Mouse (Mus musculus) adrenal gland, postnatal 14 days (tissue): ENCODE measurements around the gene Tspyl3. TPM values are rescaled to one million over a fixed set of nuclear protein-coding genes. Genes with fewer than 3 reads are reported as not detected.

Experiments
- DNase-seq: peaks from one replicate; pipeline ENCODE4 v3.0.0; 2021; ENCODE audit warnings: mixed read lengths
- total RNA-seq: library from RNA; stranded (reverse); gene quantifications from 2 replicates; pipeline ENCODE4 v1.2.3, GENCODE M21; 2021

Gene Tspyl3
- total RNA-seq, 1 experiment from 2014 or later = 3.2 TPM

DNA sequence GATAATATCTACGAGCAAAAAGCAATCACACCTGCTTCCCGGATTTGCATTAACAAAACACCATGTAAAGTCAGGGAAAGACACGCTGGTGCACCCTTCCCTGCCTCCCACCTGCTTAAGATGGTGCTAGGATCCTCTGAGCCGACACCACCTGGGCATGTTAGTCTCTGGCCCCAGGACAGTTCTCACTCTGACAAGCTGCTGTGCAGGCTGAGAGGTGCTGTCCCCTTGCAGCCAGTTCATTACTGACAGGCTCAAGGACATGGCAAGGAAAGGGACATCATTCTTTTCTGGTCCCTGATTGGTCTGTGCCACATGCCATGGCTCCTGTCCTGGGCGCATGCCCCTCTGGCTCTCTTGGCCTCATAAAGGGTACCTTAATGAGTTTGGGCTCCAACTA lies 3.3 kb upstream of the Tspyl3 start:
- DNase-seq = no peak

DNA sequence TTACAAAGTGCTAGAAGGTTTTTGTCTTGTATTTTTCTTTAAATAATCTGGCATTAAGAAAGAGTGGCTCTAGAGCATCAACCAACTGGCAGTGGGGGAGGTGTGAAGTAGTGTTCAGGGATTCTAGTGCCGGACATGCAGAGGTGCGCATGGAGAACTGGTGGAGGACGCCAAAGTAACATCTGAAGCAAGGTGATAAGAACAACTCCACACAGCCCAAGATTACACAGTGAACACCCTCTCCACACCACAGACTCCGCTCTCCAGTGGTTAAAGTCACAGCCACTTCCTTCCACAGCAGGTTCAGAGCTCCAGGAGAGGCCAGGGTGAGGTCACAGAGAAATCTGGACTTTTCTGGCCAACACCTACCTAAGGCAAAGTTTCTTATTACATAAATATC lies 2.7 kb upstream of the Tspyl3 start:
- no peak for DNase-seq

DNA sequence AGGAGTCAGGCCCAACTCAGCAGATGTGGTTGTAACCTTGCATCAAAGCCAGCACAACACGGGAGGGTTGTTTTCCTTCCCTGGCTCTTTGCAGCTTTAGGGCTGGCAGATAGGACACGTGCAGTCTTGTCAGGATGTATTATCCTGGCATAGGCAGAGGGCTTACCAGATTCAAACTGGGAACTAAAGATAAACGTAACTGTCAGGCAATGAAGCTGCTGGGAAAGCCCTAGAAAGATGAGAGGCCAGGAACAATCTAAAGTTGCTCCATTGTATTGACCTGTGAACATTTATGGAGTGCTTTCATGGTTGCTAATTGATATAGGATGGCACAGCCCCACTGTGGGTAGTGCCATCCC lies 333 bp upstream of the Tspyl3 start:
- no peak for DNase-seq

DNA sequence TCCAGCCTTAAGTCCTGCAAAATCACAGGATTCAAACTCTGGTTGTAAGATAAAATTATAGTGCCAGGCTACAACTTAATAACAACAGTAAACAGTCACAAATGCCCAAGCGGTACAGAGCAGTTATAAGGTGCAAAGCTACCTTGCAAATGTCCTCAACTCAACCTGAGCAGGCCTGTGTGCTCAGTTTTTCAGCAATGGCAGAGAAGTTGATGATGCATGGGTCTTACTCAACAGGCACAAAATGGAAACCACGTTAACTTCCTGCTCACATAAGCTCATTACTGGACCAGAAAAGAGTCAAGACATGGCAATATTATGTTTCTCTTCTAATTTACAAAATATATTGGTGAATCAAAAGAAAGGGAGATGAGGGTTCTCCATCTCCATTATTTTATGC lies 2.7 kb downstream of the Tspyl3 start:
- no peak for DNase-seq

DNA sequence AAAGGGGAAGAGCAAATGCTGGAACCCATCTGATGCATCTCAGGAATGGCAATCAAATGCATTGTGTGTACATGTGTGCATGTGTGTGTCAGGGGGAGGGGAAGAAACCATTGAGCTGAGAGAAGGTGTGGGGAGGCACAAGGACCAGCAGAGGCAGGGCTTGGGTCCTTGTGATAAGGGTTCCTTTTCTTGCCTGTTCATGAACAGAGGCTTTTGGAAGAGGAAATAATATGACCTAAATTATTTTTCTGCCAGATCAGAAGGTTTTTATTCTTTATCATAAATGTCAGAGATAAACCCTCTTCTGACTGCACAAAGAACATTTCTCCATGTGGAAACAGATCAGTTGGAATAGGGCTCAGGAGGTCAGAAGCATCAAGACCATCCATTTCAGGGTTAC lies 3.1 kb downstream of the Tspyl3 start:
- DNase-seq = no peak

DNA sequence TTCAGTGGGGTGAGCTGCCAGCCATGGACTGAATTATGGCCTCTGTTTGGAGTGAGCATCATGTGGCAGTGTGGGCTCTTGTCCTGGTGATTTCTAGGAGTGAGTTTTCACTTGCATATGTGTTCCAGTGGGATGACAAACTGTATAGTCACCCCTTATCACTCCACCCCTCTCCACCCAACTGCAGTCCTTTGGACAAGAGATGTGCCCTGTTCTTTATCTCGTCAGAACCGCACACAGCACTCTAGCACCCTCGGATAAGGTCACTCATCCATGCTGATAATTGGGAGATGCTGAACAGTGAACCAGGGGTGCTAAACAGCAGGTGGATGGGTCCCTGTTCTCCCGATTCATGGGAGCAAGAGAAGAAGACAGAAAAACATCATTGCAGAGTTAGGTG lies 3.6 kb downstream of the Tspyl3 start:
- no peak for DNase-seq

DNA sequence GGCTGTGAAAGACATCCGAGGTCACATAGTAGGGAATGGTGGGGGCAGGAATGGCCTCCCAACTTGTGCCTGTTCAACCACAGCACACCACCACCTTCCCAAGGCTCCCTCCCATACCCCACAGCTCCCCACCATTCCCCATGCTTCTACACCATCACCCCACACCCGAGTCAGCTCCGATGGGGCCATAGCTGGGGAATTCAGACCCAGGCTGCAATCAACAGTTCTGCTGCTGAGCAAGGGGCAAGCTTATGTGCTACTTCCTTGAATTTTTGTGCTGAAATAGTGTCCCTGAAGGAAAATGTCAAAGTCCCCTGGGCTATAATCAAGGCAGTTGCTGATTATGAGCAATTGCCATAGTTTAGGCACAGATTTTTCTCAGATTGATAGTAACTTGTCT lies 6.7 kb downstream of the Tspyl3 start:
- DNase-seq = no peak

DNA sequence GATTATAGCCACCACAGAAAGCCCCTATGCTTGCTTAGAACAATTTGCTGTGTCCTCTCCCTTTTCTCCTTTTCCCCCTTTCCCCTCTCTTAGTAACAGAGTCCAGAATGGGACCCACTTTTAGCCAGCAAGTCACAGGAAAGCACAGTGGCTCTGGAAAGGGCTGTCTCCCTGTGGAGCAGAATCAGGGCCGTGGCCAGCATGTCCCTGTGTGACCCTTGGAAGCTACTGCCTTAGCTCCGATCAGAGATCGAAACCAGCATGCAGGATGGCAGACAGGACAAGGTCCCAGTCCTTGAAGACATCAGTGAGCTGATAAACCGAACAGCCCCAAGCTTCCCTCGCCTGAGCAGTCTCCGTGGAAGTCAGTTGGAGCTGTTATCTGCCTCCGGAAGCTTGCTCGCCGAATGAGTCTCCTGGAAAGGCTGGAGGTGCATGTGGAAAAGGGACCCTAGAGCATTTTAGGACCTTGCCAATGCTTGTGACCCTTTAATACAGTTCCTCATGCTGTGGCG lies 7.4 kb downstream of the Tspyl3 start:
- peak; percentile 46 for DNase-seq

DNA sequence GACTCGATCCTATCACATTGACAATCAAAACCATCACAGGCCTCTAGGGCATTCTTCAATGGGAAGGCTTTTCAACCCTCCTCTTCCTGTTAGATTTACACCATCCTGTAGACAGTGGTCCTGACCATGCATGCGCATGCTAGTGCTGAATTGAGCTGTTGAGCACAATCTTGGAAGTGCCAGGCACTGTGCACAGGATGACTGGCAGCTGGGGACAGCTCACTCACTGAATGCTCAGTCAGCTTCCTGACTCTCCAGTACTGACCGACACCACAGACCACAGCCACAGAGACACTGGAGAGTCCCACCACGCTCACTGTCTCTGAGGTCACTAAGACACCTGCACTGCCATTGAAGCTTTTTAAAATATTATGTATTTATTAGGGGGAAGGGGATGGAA lies 9.8 kb downstream of the Tspyl3 start:
- no peak for DNase-seq

DNA sequence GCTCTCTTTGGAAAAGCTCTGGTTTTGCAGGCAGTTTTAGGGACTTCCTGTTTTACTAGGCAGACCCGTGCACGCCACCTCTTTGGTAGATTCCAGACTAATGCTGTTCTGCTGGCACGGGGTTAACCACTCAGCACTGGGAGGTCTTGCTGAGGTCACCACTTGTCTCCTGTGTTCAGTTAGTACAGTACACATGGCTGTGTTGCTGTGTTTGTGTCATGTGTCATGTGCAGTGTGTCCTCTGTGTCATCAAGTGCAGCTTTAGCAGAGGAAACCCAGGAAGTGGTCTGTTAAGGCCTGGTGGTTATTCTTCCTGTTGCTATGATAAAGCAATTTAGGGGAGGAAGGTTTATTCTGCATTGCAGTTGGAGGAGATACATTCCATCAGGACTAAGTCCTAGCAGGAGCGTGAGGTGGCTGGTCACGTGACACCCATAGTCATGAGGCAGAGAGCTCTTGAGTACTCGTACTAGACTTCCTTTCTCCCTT lies 10.4 kb downstream of the Tspyl3 start:
- DNase-seq = no peak

DNA sequence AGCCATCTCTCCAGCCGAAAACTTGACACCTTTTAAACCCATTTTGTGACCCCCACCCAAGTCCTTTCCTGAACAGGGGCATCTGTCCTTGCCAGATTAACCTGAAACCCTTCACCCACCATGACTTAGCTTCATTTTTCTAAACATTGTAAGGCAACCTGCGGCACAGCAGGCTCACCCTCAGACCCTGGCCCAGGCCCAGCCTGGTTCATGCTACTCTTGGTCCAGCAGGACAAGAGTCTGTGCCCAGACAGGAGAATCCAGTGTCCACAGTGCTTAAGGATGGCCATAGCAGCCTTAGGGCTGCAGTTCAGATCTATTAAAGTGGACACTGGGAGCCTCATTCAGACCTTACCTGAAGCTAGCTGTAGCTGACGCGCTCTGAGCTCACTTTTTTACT lies 11.9 kb downstream of the Tspyl3 start:
- DNase-seq = no peak

DNA sequence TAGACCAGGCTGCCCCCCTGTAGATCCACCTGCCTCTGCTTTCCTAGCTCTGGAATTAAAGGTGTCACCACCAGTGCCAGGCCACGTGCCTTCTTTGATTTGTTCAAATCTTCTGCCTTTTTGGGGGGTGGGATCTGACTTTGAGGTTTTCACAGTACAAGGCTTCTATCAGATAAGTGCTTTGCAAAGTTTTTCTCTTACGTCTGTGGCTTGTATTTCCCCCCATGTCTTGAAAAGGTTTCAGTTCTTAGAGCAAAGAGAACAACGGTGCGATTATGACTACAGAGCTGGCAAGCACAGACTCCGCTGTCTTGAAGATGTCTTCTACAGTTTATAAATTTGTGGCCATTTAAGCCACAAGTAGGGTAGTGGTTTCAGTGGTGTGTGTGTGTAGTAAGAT lies 13.8 kb downstream of the Tspyl3 start:
- no peak for DNase-seq

DNA sequence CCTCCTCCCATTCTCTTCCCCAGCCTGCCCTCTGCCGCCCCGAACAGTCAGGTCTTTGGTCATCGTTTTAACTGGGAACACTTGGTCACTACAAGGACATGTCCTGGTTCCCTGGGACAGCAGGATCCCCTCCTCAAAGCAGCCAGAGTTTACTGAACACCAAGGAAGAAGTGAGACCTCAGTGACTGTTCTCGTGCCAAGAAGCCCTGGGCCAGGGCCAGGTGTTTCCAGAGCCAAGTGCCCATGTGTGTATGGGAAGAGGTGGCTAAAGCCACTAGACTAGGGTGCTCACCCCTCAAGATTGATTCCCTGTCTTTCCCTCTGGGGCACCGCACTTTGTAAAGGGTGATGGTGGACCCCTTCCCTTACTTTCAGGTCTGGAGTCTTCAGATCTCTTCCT lies 16.0 kb downstream of the Tspyl3 start:
- DNase-seq = peak; percentile 79

DNA sequence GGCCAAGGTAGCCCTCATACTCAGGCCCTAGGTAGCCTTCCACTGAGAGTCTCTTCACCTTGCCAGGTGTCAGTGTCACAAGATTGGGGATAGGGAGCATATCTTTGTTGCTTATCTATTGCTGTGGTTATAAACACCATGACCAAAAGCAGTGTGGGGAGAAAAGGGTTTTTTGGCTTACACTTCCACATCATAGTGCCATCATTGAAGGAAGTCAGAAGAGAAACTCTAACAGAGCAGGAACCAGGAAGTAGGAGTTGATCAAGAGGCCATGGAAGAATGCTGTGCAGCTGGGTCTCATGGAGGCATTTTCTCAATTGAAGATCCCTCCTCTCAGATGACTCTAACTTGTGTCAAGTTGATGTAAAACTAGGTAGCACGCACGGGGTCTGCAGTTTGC lies 17.1 kb downstream of the Tspyl3 start:
- DNase-seq = no peak

DNA sequence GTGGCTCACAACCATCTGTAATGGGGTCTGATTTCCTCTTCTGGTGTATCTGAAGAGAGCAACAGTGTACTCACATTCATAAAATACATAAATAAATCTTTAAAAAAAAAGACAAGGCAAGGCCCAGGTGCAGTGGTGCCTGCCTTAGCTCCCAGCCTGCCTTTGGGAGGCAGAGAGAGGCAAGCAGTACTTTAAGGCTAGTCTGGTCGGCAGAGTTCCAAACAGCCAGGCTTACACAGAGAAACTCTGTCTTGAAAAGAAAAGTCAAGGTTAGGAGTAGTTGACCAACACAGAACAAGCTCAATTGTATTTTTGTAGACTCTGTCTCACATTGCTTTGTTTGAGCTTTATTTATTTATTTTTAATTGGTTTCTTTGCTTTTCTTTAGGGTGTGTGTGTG lies 22.5 kb downstream of the Tspyl3 start:
- DNase-seq = peak; percentile 82

DNA sequence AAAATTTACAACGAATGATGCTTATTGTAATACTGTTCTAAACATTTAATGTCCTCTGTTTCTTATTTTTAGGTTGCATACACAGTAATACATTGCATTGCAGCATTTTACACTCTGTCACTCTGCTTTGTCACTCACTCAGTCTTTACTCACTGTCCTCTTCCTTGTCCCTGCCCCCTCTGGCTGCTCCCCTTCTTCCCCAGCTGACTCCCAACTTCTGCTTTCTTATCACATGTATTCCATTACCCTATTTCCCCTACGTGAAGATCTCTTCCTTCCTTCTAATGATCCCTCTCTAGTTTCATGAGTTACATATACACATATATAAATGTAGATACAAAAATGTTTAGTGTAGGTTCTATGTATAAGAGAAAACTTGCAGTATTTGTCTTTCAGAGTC lies 26.1 kb downstream of the Tspyl3 start:
- DNase-seq = no peak

DNA sequence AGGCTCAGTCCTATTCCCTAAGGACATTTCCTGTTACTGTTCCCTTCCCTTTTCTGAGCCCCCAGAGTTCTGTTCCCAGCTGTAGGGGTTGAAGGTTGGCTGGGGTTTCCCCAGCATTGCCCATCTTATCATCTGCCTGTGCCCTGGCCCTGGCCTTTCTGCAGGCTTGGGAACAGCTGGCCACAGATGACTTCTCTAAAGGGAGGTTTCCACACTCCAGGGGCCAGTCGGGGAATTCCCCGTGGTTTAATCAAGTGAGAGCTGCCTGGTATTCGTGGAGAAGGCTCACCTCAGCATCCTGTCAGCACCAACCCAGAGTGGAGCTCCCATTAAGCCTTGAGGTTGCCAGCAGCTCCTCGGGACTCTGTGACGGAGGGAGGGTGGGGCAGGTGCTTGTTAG lies 26.8 kb downstream of the Tspyl3 start:
- no peak for DNase-seq

DNA sequence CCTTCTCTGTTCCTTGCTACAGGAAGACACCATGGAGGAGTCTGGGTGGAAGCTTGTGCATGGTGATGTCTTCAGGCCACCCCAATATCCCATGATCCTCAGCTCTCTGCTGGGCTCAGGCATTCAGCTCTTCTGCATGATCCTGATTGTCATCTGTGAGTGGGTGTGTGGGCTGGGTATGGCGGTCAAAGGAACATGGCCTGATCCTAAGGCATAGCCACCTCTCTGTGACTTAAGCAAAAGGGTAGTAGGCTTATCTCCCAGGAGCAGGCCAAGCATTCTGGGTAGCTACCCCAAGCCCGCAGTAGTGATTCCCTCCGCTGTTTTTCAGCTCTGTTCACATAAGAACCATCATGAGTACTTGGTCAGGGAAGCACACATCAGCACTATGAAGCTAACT lies 31.0 kb downstream of the Tspyl3 start:
- no peak for DNase-seq

DNA sequence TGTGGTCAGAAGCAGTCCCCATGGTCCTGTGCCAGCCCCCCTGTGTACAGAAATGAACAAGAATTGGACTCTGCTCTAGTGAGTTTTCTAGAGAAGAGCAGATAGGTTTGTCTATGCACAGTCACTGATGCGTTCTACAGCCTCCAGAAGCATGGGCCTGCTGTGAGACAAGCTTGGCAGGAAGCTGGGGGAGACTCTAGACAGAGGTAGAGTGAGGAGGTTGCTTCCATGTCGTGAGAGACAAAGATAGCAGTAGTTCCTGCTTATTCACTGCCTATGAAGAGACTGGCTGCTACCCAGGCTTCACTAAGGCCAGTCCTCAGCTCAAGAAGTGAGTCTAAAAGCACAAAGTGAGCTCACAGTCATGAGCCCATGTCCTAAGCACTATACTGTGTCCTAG lies 34.0 kb downstream of the Tspyl3 start:
- DNase-seq = no peak

DNA sequence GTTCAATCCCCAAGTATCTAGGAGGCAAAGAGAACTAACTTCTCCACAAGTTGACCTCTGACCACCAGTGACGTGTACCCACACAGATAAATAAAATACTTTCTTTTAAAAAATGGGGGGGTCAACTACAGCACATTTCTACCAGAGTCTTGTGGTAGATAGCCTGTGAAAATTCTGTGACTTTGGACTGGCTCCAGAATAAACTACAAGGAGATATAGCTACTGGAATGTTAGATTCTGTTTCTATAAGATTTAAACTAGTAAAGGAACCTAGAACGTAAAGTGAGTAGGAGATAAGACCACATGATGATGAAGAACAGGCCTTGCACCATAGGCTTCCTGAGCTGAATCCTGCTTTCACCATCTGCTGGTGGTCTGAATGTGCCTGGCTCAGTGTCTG lies 37.4 kb downstream of the Tspyl3 start:
- DNase-seq = no peak

DNA sequence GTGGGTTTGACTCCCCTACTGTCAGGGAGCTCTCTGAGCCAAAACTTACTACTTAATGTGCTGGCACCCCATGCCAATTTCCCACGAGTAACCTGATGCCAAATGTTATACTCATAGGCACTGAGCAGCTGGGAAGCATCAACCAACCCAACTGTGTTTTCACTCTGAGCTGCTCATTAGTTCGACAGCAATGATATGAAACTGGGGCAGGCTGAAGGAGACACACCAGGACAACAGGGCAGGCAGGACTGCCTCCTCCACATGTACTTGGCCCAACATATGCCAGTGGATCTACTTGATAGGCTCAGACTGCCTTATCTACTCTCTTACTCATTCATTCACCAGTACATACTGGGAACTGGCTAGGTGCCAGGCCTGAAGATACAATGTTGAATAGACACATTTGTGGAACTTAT lies 39.1 kb downstream of the Tspyl3 start:
- DNase-seq = peak; percentile 27

DNA sequence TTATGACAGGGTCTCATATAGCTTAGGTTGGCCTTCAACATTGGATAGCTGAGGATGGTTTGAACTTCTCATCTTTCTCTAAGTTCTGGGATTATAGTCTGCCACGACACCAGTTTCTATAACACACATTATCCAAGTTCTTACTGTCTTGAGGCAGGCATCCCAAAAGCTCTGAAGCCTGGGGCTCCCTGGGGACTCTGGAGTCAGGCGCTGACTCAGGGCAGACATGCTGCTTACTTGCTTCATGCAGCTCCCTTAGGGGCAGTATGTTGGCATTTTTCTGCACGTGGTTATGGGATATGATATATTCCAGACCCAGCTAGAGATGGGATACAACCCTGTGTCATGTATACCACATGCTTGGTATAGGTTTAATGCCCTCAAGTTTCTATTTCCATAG lies 45.3 kb downstream of the Tspyl3 start:
- DNase-seq = peak; percentile 42

DNA sequence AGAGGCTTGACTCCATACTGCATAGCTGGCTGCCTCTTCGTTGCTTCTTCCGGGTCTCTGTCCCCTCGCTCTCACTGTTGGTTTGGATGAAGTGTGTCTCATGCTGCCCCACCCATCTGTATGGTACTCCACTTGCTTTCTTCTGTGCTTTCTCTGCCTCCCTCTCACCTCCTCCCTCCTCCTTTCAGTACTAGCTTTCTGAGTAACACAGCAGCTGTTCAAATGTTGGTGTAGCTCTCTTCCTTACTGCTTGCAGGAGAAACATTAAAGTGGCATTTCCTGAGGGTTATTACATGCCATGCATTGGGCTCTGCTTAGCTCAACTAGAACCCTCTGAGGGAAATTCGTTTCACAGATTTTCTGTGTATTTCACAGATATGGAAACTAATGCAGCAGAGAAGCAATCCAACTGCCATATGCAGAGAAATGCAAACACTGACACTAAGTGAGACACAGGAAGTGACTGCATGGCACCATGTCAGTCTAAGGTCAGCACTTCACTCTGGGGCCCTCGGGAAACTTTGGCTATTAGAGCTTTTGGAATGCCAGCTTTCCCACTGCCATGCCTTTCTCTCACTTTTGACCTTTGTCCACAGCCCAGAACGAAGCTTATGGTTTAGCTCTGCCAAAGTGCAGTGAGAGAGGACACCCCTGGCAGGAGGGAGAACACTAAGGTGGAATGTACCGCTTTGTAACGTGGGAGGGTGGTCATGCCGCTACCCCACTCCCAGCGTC lies 45.9 kb downstream of the Tspyl3 start:
- DNase-seq = no peak

DNA sequence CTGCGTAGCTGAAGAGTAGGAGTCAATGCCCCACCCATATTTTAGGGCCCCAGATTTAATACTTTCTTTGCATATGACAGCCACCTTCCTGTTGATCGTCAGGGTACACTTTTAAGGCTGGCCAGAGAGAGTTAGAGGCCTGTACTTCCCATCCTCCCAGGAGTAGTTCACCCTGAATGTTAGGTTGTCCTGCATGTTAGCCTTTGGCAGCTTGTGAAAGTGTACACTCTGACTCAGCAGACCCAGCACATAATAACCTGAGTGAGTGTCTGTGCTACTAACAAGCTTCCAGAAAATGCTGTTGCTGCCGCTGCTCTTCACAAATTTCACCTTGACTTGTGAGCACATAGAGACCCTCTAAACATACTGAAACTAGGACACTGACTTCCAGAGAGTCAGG lies 48.1 kb downstream of the Tspyl3 start:
- no peak for DNase-seq
